Mouse (Mus musculus) right cerebral cortex, adult 2 months (tissue): Measurements from ENCODE around the gene Ppp1r15a.
"Not testable (repeated sequence)": the region's sequence is repeated elsewhere in the genome, so short reads cannot be mapped to it uniquely, and the experiment has no call there.

ENCODE experiments used
- DNase-seq, 2 experiments: peaks; one replicate each; pipeline ENCODE4 v3.0.0; 2021 to 2022; ENCODE audit warnings: low spot score in 2 of 2

Ppp1r15a gene

DNA sequence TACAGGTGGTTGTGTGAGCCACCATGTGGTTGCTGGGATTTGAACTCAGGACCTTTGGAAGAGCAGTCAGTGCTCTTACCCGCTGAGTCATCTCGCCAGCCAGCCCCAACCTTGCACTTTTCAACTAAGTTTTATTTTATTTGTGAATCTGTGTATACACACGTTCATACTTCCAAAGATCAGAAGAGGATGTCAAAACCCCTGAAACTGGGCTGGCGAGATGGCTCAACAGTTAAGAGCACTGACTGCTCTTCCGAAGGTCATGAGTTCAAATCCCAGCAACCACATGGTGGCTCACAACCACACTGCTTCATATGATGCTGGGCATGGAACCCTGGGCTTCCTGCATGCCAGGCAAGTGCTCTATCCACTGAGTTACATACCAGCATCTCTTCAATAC, 41.1 kb downstream of the Ppp1r15a start:
- DNase-seq, result not testable (repeated sequence)

DNA sequence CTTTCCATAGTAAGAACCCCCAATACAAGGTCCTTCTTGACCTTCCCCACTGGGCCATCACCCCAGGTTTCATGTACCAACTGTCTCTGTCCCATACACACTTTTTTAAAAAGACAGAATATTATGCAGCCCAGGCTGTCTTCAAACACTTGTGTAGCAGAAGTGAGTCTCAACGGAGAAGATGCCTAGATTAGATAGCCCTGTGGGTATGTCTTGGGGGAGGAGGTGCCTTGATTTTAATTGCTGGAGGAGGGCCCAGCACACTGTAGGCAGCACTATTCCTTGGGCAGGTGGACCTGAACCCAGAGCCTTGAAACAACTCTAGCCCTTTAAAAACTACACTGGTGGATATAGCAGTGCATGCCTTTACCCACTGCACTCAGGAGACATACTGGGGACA, 43.9 kb downstream of the Ppp1r15a start:
- no peak for DNase-seq

DNA sequence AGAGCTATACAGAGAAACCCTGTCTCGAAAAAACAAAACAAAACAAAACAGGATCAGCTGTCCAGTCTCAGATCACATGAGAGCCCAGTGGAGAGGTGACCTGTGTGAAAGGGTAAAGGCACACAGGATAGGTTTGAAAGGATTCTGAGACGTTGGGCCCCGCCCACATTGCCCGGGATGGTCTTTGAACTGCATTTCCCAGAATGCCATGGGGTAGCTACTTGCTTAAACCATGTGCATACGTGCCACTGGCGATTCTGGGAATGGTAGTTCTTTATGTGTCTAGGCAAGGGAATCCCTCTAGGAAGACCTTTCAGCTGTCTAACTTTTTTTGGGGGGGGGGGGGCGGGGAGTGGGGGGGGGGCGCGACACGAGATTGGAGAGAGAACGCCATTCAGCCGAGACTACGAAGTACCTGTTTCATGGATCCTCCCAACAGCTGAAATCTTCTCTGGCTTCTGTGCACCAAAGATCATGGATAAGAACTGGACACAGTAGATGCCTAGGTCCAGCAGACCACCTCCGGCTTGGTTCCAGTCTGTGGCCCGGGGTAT, 44.6 kb downstream of the Ppp1r15a start, which contains the start of gene Tulp2:
Tulp2 (plus strand) TSS at position 504 of the 554 bp plus-strand sequence.
- peak; percentile 71 to 77 for DNase-seq

DNA sequence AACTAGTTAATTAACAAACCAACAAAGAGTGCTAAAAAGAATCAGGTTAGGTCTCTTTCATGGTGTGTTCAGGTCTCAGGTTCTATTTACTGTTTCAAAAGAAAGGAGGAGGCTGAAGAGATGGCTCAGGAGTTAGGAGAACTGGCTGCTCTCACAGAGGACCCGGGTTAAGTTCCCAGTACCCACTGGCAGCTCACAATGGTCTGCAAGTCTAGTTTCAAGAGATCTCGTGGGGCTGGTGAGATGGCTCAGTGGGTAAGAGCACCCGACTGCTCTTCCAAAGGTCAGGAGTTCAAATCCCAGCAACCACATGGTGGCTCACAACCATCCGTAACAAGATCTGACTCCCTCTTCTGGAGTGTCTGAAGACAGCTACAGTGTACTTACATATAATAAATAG, 45.8 kb downstream of the Ppp1r15a start:
- not testable (repeated sequence) for DNase-seq

DNA sequence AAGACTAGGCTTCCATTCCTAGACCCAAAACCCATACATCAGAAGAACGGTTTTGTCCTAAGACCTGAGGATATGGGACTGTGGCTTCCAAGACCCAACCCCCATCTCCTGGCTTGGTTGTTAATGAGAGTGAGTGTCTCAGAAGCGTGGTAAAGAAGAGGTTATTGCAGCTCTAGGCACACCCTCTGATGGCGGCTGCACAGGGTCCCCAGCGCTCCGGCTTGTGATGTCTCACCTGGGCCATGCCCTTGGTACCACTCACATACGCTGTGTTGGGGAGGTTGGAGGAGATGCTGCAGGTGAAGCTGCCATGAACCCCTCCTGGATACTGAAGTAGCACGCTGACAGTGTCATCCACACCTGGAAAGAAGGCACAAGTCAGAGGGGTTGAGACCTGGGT, 47.3 kb downstream of the Ppp1r15a start:
- no peak for DNase-seq

DNA sequence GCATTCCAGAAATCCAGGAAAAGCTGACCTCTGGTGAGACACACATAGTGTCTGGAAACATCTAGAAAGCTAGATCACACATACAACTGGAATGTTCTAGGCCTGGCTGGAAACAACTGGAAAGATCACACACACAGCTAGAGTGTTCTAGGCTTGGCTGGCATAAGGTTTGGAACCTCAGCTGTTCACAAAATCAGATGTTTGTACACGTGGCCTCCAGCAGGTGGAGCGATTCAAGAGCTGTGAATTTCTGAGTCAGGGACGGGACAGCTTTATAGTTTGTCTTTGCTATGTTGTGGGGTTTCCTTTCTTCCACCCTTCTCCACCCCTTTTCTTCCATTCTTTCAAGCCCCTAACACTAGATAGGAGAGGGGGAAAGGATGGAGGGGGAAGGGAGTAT, 49.1 kb downstream of the Ppp1r15a start:
- peak; percentile 66 to 69 for DNase-seq

DNA sequence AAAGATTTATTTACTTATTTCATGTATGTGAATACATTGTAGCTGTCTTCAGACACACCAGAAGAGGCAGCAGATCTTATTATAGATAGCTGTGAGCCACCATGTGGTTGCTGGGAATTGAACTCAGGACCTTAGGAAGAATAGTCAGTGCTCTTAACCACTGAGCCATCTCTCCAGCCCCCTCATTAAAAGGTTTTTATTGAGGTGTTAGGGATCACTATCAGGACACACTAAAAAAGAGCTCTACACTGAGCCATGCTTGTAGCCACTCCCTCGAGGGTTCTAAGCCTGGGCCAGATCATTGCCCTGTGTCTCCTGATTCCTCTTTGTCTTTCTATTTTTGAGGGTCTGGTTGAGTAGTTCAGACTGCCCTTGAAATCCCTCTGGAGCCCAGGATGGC, 49.6 kb downstream of the Ppp1r15a start:
- no peak for DNase-seq

DNA sequence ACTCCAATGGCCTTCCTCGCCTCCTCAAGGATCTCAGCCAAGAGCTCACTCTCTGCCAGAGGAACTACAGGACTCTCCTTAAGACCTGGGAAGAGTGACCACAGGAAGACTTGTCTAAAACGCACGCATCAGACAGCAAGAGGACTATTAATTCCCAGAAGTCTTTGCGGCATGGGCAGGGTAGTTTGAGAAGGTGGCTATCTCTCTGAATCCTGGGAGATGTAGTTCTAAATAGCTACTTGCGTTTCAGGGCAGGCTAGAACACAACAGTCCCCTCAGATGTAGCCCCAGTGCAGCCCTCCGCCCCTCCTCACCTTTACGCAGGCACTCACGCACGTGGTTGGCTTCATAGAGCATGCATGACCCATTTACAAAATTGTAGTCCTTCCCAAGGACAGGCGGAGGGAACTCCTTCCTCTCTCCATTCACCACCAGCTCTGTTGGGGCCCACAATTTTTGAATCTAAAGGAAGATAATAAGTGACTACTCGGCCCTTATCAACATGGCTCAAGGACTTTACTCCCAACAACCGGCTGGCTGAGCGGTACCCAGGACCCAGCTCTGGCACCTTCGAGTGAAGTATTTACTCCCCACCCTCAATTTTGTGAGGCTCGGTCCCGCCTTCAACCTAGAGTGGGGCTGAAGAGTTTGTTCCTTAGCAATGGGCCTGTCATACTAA, 50.6 kb downstream of the Ppp1r15a start:
- DNase-seq, result peak in 1 of 2 experiments; percentile 39
